Mouse (Mus musculus) heart, embryonic 11.5 days (tissue): ENCODE data around the gene Naa16. TPM values are rescaled to one million over a fixed set of nuclear protein-coding genes. Genes with fewer than 3 reads are reported as not detected.

ENCODE experiments used
- ATAC-seq: fragments of 200-750 bp; cut with Nextera tagmentation; replicated peaks from 2 replicates; pipeline ENCODE4 v1.8.0; 2017; ENCODE audit warnings: moderate library complexity; ENCODE audit not compliant: insufficient number of reproducible peaks, low FRiP score, low TSS enrichment
- H3K27ac ChIP-seq: fragments of 300-500 bp; sonication (generic); 2 replicates; pipeline ENCODE4 v1.5.1; 2014; ENCODE audit warnings: mild to moderate bottlenecking, low read depth, low read length
- H3K27me3 ChIP-seq: fragments of 300-500 bp; sonication (generic); 2 replicates; pipeline ENCODE4 v1.6.1; 2014; ENCODE audit warnings: mild to moderate bottlenecking, low read length, mixed read lengths; ENCODE audit not compliant: control insufficient read depth, insufficient read depth
- H3K36me3 ChIP-seq: fragments of 300-500 bp; sonication (generic); 2 replicates; pipeline ENCODE4 v1.6.1; 2014; ENCODE audit warnings: mild to moderate bottlenecking, low read length, moderate library complexity, mixed read lengths; ENCODE audit not compliant: control insufficient read depth, insufficient read depth
- H3K4me1 ChIP-seq: fragments of 300-500 bp; sonication (generic); 2 replicates; pipeline ENCODE4 v1.6.1; 2014; ENCODE audit warnings: low read length; ENCODE audit not compliant: control insufficient read depth, insufficient read depth
- H3K4me2 ChIP-seq: fragments of 300-500 bp; sonication (generic); 2 replicates; pipeline ENCODE4 v1.6.1; 2014; ENCODE audit warnings: mild to moderate bottlenecking, moderate library complexity
- H3K4me3 ChIP-seq: fragments of 300-500 bp; sonication (generic); 2 replicates; pipeline ENCODE4 v1.5.1; 2014; ENCODE audit warnings: low read depth, low read length
- H3K9ac ChIP-seq: fragments of 300-500 bp; sonication (generic); 2 replicates; pipeline ENCODE4 v1.6.1; 2014; ENCODE audit warnings: mild to moderate bottlenecking, low read depth, low read length, moderate library complexity
- H3K9me3 ChIP-seq: fragments of 300-500 bp; sonication (generic); replicated peaks from 2 replicates; pipeline ENCODE4 v1.6.1; 2016; ENCODE audit warnings: low read length; ENCODE audit not compliant: control insufficient read depth
- WGBS: fragments of 180-500 bp; shearing (Covaris S2); extraction: QIAGEN DNeasy Blood & Tissue Kit; methylation state at CpG from one replicate; pipeline ENCODE4 v1.1.7; 2014; ENCODE audit not compliant: insufficient replicate concordance; 5-methylcytosine and 5-hydroxymethylcytosine counted together
- polyA plus RNA-seq: library from polyadenylated mRNA; unstranded; fragments of >200 nt; fragmentation: Nextera tagmentation; extraction: Ambion mirVana; gene quantifications from 2 replicates; pipeline ENCODE4 v1.2.1, GENCODE M21; 2014

Gene Naa16
- polyA plus RNA-seq, 1 experiment from 2014 or later, result 27.8 TPM

- Histone ChIP-seq H3K36me3 (no peaks in the 10 kb centered on the region), H3K9ac (no peak overlapping the region), H3K4me1 (peaks cover 9% of the 10 kb centered on the region; the same call in 1 of the 2 replicates), H3K27ac (no peak overlapping the region), H3K27me3 (peaks cover 2% of the 10 kb centered on the region; the same call in 1 of the 2 replicates), H3K4me3 (no peak overlapping the region), H3K4me2 (no peak overlapping the region), H3K9me3 (no peaks in the 10 kb centered on the region)
- 46% methylated on average over 4 of the region's 4 CpGs for WGBS
- no peak for ATAC-seq
Measured at GRCm38 (mm10) chr14:79308364-79308763, 82.2 kb downstream of the Naa16 start.

- Histone ChIP-seq H3K4me1 (peaks cover 9% of the 10 kb centered on the region), H3K4me3 (no peak overlapping the region), H3K36me3 (no peaks in the 10 kb centered on the region), H3K27ac (no peak overlapping the region), H3K4me2 (no peak overlapping the region), H3K9ac (no peak overlapping the region), H3K27me3 (peaks cover 2% of the 10 kb centered on the region; the same call in 1 of the 2 replicates), H3K9me3 (no peaks in the 10 kb centered on the region)
- WGBS, result 37% methylated on average over 5 of the region's 5 CpGs
- no peak for ATAC-seq
Measured at GRCm38 (mm10) chr14:79307908-79308307, 82.7 kb downstream of the Naa16 start.

GRCm38 (mm10) chr14:79307138-79307537, 83.4 kb downstream of the Naa16 start:
- Histone ChIP-seq H3K4me2 (no peak overlapping the region), H3K4me1 (peaks cover 9% of the 10 kb centered on the region), H3K9me3 (no peaks in the 10 kb centered on the region), H3K27ac (no peak overlapping the region), H3K36me3 (no peaks in the 10 kb centered on the region), H3K9ac (no peak overlapping the region), H3K27me3 (peaks cover 2% of the 10 kb centered on the region; the same call in 1 of the 2 replicates), H3K4me3 (no peak overlapping the region)
- peak; percentile 65; the same call in 1 of the 2 replicates for ATAC-seq
- 78% methylated on average over 7 of the region's 7 CpGs for WGBS

GRCm38 (mm10) chr14:79304873-79305464, 85.6 kb downstream of the Naa16 start:
- Histone ChIP-seq H3K4me3 (no peak overlapping the region), H3K27me3 (peaks cover 6% of the 10 kb centered on the region), H3K9ac (no peak overlapping the region), H3K9me3 (no peaks in the 10 kb centered on the region), H3K27ac (no peak overlapping the region), H3K4me2 (no peak overlapping the region), H3K4me1 (peaks cover 18% of the 10 kb centered on the region), H3K36me3 (no peaks in the 10 kb centered on the region)
- WGBS, result 84% methylated on average over 6 of the region's 6 CpGs
- no peak for ATAC-seq

- Histone ChIP-seq H3K4me1 (peaks cover 19% of the 10 kb centered on the region), H3K27me3 (peaks cover 14% of the 10 kb centered on the region), H3K4me3 (no peak overlapping the region), H3K9me3 (no peaks in the 10 kb centered on the region), H3K9ac (no peak overlapping the region), H3K36me3 (no peaks in the 10 kb centered on the region), H3K27ac (no peak overlapping the region), H3K4me2 (no peak overlapping the region)
- WGBS, result 62% methylated on average over 2 of the region's 2 CpGs
- no peak for ATAC-seq
Measured at GRCm38 (mm10) chr14:79303150-79303549, 87.4 kb downstream of the Naa16 start.

- Histone ChIP-seq H3K4me3 (peak within 1 kb of the TSS; percentile 57), H3K27me3 (peaks cover 14% of the 10 kb centered on the region), H3K9me3 (no peaks in the 10 kb centered on the region), H3K4me2 (peak within 1 kb of the TSS; percentile 100), H3K9ac (peak within 1 kb of the TSS; percentile 76), H3K36me3 (no peaks in the 10 kb centered on the region), H3K27ac (0 out of 2 replicates have a peak within 1 kb of the TSS, but pooled peaks have one; percentile 13), H3K4me1 (peaks cover 14% of the 10 kb centered on the region; the same call in 1 of the 2 replicates)
- WGBS, result 1% methylated on average over 34 of the region's 34 CpGs
- peak; percentile 98 for ATAC-seq
Measured at GRCm38 (mm10) chr14:79301466-79301875, 89.1 kb downstream of the Naa16 start, which contains the start of gene Rgcc. Rgcc (minus strand) TSS chr14:79301645.

GRCm38 (mm10) chr14:79300641-79301350, 89.8 kb downstream of the Naa16 start:
- Histone ChIP-seq H3K27ac (no peak overlapping the region), H3K27me3 (peaks cover 14% of the 10 kb centered on the region), H3K4me2 (peak overlapping the region; percentile 100), H3K4me1 (peaks cover 14% of the 10 kb centered on the region; the same call in 1 of the 2 replicates), H3K9me3 (no peaks in the 10 kb centered on the region), H3K4me3 (peak overlapping the region; percentile 57), H3K36me3 (no peaks in the 10 kb centered on the region), H3K9ac (peak overlapping the region; percentile 76)
- WGBS, result 2% methylated on average over 52 of the region's 52 CpGs
- ATAC-seq, result 0 out of 2 replicates have a peak, but pooled peaks have one; percentile 1

- peaks cover 14% of the 10 kb centered on the region; the same call in 1 of the 2 replicates for H3K4me1 ChIP-seq
- no peak overlapping the region for H3K27ac ChIP-seq
- H3K9me3 ChIP-seq, result no peaks in the 10 kb centered on the region
- no peak for ATAC-seq
- WGBS, result 24% methylated on average over 6 of the region's 6 CpGs
- no peaks in the 10 kb centered on the region for H3K36me3 ChIP-seq
- H3K9ac ChIP-seq, result no peak overlapping the region
- H3K27me3 ChIP-seq, result peaks cover 11% of the 10 kb centered on the region
- H3K4me3 ChIP-seq, result peak overlapping the region; percentile 57
- peak overlapping the region; percentile 100 for H3K4me2 ChIP-seq
Measured at GRCm38 (mm10) chr14:79299796-79300195, 90.8 kb downstream of the Naa16 start.
